In genomic region chr13:34021998-34022397, GRCm38 (mm10) we compare ENCODE assay signal across 28 mouse cellular contexts.
"Had no signal": no experiment of that assay in that cellular context is flagged by ENCODE, and none has a peak within 500 bp of the region (broad histone marks: within the 10 kb centered on the region; RNA-seq: fewer than 3 reads in every experiment).

No protein-coding gene starts in this region.

- H3K9me3 ChIP-seq: embryonic facial prominence, embryonic 10.5 days; embryonic facial prominence, embryonic 12.5 days; embryonic facial prominence, embryonic 13.5 days; embryonic facial prominence, embryonic 15.5 days; forebrain, embryonic 10.5 days; forebrain, embryonic 12.5 days; forebrain, embryonic 13.5 days; forebrain, embryonic 15.5 days had no signal

- H3K9ac ChIP-seq: embryonic facial prominence, embryonic 12.5 days; embryonic facial prominence, embryonic 13.5 days; embryonic facial prominence, embryonic 15.5 days; forebrain, embryonic 12.5 days; forebrain, embryonic 13.5 days; forebrain, embryonic 15.5 days; forebrain, postnatal 0 days had no signal

- H3K4me3 ChIP-seq: embryonic facial prominence, embryonic 10.5 days; embryonic facial prominence, embryonic 12.5 days; embryonic facial prominence, embryonic 13.5 days; embryonic facial prominence, embryonic 15.5 days; erythroblast, embryonic 14.5 days; forebrain, embryonic 10.5 days; forebrain, embryonic 12.5 days; forebrain, embryonic 13.5 days; forebrain, embryonic 15.5 days; gastrocnemius, adult 2 months; heart, adult 2 months had no signal

- H3K27ac ChIP-seq: embryonic facial prominence, embryonic 10.5 days; embryonic facial prominence, embryonic 12.5 days; embryonic facial prominence, embryonic 13.5 days; embryonic facial prominence, embryonic 15.5 days; forebrain, embryonic 10.5 days; forebrain, embryonic 12.5 days; forebrain, embryonic 13.5 days; forebrain, embryonic 15.5 days; gastrocnemius, adult 2 months; heart, adult 2 months had no signal

- H3K4me1 ChIP-seq: embryonic facial prominence, embryonic 10.5 days; embryonic facial prominence, embryonic 12.5 days; embryonic facial prominence, embryonic 13.5 days; embryonic facial prominence, embryonic 15.5 days; forebrain, embryonic 10.5 days; forebrain, embryonic 12.5 days; forebrain, embryonic 13.5 days; forebrain, embryonic 15.5 days had no signal

- H3K27me3 ChIP-seq: embryonic facial prominence, embryonic 12.5 days; embryonic facial prominence, embryonic 13.5 days; embryonic facial prominence, embryonic 15.5 days; forebrain, embryonic 12.5 days; forebrain, embryonic 13.5 days; forebrain, embryonic 15.5 days had no signal

- H3K4me2 ChIP-seq: embryonic facial prominence, embryonic 12.5 days; embryonic facial prominence, embryonic 13.5 days; embryonic facial prominence, embryonic 15.5 days; forebrain, embryonic 12.5 days; forebrain, embryonic 13.5 days; forebrain, embryonic 15.5 days had no signal

- ATAC-seq: forebrain, embryonic 13.5 days; forebrain, embryonic 14.5 days; forebrain, embryonic 15.5 days; forebrain, embryonic 16.5 days; forebrain, postnatal 0 days had no signal

- DNase-seq: cerebellum, adult 2 months; cerebellum, adult 8-10 months; cerebellum, adult 9-10 months; cerebellum, adult 9-11 months; cerebellum, postnatal 10 days; cerebellum, postnatal 14 days; cerebellum, postnatal 25 days; cerebellum, postnatal 36 days; embryo, embryonic 11 days; forebrain, postnatal 0 days; gastrocnemius, adult 2 months; gastrocnemius, postnatal 10 days; gastrocnemius, postnatal 14 days; gastrocnemius, postnatal 25 days; gastrocnemius, postnatal 36 days; heart, adult 18-20 months; heart, adult 2 months had no signal
